Mouse (Mus musculus) E14TG2a.4 (cell line): ENCODE data around the gene Znrf4.

Experiments used
- CTCF ChIP-seq: conservative IDR thresholded peaks from 2 replicates; pipeline ENCODE4 v1.5.1; 2014; ENCODE audit warnings: low read length
- POU5F1 ChIP-seq: IDR thresholded peaks from 2 replicates; pipeline ENCODE4 v1.6.1; 2014; ENCODE audit warnings: low read length, borderline replicate concordance

- TF ChIP-seq CTCF (no peak), POU5F1 (no peak)
Measured at GRCm38 (mm10) chr17:56493841-56494240, 18.4 kb downstream of the Znrf4 start.
